Mouse (Mus musculus) kidney, adult 11 months (tissue): ENCODE results near the gene Gm29609.

Source experiments
- DNase-seq: peaks from one replicate; pipeline ENCODE4 v3.0.0; 2022

Gm29609 gene

DNA sequence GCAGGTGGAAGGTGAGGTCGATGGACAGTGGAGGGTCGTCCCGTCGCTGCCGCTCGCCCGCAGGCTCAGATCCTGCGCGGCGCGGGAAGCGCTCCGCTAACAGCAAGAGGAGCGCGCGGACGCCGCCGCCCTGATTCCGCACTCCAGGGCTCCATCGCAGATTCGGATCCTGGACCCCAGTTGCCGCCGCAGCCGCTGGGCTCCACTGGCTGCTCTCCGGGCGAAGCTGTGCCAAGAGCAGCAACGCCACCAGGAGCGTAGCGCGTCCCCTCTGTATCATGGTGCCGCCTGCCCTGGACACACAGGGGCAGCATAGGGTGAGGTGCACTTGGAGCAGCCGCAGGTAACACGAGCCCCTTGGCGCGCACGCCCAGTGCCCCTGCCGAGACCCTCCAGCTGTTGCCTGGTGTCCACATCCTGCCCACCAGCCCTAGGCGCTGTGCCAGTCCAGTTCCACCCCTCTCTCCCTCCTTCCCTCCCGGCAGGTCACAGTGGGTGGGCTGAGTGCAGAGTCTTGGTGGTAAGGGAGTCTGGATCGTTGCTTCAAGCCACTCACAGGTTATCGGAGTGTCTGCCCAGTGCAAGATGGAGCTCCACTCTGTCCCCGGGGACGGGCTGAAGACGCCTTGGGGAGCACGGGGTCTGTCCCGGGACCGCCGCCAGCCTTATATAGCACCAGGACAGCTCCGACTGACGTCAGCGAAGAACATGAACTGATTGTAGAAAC, 41.3 kb downstream of the Gm29609 start, which contains the start of gene Ucn:
Gene Ucn (minus strand): TSS at position 589 of the 727 bp plus-strand sequence.
- DNase-seq, result no peak

DNA sequence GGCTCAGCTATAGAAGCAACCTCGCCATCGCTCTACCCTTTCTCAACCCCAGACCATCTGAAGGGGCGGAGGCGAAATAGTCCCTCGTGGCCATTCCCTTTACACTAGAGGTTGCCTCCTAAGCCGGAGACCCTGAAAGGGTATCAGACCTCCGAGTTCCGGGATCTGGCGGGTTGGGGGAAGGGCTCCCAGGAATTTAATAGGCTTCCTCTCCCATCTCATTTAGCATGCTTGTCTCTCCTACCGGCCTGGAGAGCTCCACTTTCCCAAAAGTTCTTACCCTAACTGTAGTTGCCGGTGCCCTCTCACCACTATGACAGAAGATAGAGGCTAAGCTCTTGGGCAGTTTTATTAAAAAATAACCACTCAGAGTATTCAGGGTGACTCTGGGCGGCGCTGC, 42.1 kb downstream of the Gm29609 start:
- no peak for DNase-seq

DNA sequence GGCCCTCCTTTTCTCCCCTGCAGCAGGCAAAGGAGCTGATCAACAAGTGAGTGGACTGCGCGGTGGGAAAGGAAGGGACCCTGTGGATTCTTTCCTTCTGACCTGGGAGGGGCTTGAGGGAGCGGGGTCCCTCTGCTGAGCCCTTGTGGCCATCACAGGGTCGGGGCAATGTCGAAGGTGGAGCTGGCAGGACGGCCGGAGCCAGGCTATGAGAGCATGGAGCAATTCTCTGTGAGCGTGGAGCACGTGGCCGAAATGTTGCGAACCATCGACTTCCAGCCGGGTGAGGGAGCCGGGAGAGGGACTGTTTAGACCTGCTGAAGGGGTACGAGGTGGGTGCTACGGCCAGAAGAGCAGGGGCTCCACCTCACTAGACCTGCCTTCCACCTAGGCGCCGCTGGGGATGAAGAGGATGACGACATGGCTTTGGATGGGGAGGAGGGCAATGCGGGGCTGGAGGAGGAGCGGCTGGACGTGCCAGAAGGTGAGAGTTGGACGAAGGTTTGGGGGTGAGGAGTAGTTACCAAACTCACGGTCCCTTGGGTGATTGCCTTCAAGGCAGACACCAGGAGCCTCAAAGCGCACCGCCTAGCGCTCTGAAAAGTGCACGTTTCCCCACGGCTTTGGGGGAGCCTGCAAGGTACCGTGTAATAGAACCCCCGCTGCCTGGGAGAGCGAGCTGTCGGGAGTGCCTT, 42.8 kb downstream of the Gm29609 start:
- no peak for DNase-seq

DNA sequence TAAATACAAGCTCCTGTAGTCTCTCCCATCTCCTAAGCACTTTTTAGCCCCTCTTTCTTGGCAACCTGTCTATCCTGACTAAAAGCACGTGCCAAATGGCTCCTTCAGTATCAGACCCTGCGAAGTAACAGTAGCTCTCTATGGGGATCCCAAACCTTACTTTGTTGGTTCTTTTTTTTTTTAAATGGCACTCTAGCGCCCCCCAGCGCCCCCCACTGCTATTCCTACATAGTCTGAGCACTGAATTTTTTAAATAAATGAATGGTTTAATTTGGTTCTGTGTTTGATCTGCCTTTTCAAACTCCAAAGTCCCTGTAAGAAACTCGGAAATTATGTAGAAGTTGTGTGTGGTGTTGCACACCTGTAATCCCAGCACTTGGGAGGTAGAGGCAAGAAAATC, 53.7 kb downstream of the Gm29609 start:
- DNase-seq, result no peak

DNA sequence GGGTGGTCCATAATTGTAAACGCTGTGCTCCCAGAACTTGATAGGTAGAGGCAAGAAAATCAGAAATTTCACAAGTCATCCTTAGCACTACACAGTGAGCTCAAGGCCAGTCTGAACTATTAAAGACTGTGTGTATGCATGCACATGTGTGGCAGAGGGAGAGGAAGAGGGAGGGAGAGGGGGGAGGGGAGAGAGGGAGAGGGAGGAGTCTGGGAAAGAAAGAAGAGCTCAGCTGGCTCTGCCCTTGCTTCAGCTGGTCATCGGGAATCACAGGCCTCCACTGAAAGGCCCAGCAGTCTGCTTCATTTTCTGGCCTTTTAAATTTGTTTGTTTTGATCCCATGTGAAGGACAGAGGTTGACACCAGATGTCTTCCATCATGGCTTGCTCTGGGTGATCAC, 56.2 kb downstream of the Gm29609 start:
- DNase-seq, result no peak

DNA sequence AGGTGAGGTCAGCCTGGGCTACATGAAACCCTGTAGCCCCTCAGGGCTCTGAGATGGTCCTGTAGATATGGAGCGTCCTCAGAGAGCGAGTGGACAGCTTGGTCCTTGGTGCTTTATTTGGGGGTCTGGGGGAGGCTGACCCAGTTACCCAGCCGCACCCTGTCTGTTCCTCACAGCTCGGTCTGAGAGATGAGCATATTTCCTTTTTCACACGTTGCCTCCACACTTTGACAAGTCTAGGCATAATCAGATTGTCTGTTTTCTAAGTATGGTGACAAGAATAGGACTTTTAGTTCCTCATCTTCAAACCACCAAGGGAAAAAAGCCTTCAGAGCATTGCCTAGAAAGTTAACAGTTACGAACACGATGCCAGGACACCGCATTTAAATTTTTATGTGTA, 58.6 kb downstream of the Gm29609 start:
- no peak for DNase-seq

DNA sequence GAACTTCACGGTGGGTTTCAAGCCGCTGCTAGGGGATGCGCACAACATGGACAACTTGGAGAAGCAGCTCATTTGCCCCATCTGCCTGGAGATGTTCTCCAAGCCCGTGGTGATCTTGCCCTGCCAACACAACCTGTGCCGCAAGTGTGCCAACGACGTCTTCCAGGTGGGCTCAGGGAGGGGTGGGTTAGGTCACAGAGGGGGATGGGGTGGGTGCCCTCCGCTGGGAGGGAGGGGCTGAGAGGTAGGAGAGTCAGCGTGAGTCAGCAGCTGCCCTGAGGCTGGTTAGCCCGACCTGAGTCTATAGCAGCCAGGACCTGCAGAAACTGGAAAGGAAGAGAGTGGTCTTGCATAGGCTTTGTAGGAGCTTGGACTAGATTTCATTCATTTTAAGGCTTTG, 62.8 kb downstream of the Gm29609 start:
- no peak for DNase-seq

DNA sequence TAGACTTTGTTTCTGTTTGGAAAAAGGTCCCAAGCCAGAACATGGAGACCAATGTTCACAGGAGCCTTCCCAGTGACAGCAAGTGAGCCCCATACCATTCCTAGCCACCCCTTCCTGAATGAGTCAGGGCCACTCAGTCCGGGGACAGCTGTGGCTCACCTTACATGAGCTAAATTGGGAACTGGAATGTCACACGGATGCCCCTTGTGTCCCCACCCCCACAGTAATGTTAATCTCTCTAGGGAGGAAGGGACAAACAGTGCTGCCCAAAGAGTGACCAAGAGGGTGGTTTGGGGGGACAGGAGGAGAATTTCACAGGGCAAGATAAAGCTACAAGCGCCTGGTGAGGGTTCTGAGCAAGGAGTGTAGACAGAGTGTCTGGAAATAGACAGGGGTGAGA, 63.4 kb downstream of the Gm29609 start, which contains the start of gene Trim54:
Gene Trim54 (plus strand): TSS at position 359 of the 400 bp plus-strand sequence.
- DNase-seq, result no peak

DNA sequence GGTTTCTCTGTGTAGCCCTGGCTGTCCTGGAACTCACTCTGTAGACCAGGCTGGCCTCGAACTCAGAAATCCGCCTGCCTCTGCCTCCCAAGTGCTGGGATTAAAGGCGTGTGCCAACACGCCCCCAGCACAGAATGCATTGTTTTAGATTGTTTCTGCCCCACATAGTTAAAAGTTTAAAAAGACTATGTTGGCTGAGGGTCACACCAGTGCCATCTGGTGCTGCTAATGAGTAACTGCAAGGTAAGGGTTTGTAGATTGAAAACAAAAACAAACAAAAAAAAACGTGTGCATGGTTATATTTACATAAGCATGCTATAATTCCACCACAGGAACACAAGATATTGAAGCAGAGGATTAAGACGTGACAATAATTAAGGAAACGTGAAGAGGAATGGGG, 68.9 kb downstream of the Gm29609 start:
- no peak for DNase-seq

DNA sequence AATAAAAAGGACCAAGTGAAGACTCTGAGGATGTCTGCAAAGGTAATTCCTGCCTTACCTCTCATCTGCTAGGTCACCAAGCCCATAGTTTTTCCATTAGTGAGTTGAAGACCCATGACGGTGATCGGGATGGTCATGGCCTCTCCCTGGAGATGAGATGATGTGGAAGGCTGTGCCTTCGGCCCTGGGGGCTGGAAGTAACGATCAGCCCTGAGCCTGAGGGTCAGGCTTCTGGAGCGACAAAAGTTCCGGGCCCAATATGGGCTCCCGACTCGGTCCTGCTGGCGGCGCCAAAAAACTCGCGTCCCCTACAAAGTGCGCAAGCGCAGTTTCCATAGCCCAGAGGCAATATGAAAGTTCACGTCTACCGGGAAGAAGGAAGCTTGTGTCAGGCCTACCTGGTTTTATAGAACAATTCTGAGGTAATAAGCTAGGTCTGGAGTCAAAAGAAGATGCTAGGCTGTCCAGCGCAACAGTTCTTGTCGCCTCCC, 71.7 kb downstream of the Gm29609 start, which contains the start of gene Slc30a3:
Gene Slc30a3 (minus strand): TSS at position 238 of the 491 bp plus-strand sequence.
- no peak for DNase-seq

DNA sequence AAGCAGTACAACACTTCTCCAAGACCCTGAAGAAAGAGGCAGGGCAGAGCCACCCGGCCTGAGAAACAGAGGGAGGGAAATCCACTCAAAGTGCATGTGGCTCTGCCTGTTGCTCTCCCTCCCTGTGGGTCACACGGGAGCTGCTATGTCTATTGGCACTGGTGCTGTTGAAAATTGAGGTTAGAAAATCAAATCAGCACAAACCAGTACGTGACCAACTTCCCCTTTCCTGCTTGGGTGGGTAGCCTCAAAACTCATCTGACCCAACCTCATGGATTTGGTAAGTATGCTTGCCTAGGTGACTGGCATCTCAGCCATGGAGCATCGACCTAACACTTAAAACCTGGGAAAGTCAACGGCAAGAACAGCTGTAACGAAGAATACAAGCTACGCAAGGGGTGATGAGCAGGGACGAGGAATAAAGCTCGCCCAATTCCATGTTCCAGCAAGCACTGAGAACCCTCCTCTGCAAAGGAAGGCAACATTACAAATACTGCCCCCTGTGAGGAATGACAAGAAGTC, 73.8 kb downstream of the Gm29609 start, which contains the start of gene Dnajc5g:
Gene Dnajc5g (plus strand): TSS at position 472 of the 522 bp plus-strand sequence.
- DNase-seq, result no peak

DNA sequence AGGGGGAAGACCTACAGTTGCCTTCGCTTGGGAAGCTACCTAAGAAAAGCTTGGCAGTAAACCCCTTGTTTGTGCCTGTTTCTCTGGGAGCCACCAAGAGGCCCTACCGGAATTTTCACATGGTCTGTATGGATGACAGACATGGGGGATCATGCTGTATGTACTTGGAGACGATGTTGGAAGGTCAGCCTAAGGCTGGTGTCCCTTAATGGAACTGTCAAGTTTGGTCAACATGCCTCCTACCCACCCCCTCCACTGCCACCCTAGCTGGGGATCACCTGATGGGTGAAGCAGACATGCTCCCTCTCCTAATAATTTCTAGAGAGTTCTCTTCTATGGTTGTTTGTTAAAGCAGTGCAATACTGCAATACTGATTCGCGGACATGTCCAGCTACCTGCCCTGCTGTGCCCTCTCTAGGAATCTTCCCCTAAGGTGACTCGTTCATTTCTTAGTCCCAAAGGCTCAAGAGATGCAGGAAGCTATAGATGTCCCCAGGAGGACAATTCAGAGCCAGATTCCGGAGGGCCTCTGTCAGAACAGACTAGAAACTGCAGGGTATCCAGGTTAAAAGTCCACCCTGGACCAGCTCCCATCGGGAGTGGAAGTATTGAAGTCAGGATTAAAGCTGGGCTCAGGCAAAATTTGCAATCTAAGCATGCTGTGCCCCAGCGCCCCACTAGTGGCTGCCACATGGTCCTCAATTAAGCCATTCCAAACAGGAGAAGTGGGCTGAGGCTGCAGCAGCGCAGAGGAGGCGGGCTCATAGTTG, 83.8 kb downstream of the Gm29609 start:
- no peak for DNase-seq

DNA sequence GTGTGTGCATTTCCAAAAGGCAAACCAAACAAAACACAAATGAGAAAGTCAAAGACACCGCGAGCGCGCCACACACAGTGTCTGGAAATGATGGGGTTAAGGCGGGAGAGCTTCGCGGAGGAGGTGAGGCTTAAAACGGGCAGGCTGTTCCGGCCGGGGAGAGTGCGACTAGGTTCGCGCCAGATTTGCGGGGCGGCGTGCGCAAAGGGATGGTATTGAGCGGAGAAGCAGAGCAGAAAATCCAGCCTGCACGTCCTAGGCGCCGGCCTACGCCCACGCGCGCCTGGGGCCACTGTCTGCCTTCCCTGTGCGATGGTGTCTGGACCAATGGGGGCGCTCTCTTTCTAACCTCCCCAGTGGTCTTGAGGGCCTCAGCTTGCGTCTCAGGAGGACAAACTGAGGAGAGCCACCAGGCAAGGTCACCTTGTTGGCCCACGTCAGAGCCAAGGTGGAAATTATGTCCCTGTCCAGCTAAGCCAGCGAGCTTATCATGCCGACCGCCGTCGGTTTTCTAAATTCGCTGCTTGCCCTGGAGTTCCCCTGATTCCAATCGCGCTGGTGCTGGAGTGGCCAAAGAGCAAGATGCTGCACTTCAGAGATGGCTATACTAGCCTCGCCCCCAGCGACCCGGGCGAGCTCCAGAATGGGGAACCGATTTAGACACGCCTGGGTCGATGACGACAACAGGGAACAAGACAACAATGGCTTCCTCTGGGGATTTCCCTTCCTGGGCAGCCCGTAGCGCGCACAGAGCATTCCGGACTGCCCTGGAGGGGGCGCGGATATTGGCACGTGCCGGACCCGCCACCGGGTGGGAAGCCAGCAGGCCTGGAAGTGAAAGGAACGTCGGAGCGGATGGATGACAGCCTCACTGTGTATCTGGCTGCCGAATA, 84.7 kb downstream of the Gm29609 start:
- DNase-seq, result peak; percentile 30
